Mouse (Mus musculus): Measurements from ENCODE around the gene Cyld.

GRCm38 (mm10) chr8:88702816-88703215 is 6.0 kb downstream of the Cyld start:
- TF ChIP-seq POLR2A (IDR thresholded peaks at IDR 0.05; ENCODE audit: insufficient read length, low read depth) (no peak), MAX (IDR thresholded peaks at IDR 0.05; ENCODE audit: low read depth) (no peak), TCF3 (IDR thresholded peaks at IDR 0.05; ENCODE audit: insufficient read length, low read depth) (no peak), TCF12 (IDR thresholded peaks at IDR 0.05; ENCODE audit: insufficient read depth, poor library complexity, severe bottlenecking) (no peak), MYOD1 (IDR thresholded peaks at IDR 0.05; ENCODE audit: control insufficient read depth in 1 of 3, insufficient read length in 2 of 3, low read depth in 2 of 3) (no peak), MYOG (IDR thresholded peaks at IDR 0.05; ENCODE audit: control insufficient read depth in 1 of 3, insufficient read depth in 1 of 3, insufficient read length in 2 of 3, low read depth in 2 of 3) (no peak)
